Mouse (Mus musculus) brain, embryonic 14.5 days (tissue): ENCODE data around the gene Cacna1d.

Experiments used
- CTCF ChIP-seq: fragments of 200-500 bp; IDR thresholded peaks from 2 replicates; pipeline ENCODE4 v1.5.1; 2012; ENCODE audit warnings: inconsistent platforms, mild to moderate bottlenecking, moderate library complexity, borderline replicate concordance; ENCODE audit not compliant: insufficient read depth, insufficient read length; ENCODE audit errors: extremely low read depth
- POLR2A ChIP-seq: fragments of 200-500 bp; IDR thresholded peaks from 2 replicates; pipeline ENCODE4 v1.6.1; 2012; ENCODE audit warnings: mild to moderate bottlenecking, inconsistent platforms, borderline replicate concordance; ENCODE audit not compliant: poor library complexity, insufficient read depth, insufficient read length, severe bottlenecking; ENCODE audit errors: extremely low read depth

DNA sequence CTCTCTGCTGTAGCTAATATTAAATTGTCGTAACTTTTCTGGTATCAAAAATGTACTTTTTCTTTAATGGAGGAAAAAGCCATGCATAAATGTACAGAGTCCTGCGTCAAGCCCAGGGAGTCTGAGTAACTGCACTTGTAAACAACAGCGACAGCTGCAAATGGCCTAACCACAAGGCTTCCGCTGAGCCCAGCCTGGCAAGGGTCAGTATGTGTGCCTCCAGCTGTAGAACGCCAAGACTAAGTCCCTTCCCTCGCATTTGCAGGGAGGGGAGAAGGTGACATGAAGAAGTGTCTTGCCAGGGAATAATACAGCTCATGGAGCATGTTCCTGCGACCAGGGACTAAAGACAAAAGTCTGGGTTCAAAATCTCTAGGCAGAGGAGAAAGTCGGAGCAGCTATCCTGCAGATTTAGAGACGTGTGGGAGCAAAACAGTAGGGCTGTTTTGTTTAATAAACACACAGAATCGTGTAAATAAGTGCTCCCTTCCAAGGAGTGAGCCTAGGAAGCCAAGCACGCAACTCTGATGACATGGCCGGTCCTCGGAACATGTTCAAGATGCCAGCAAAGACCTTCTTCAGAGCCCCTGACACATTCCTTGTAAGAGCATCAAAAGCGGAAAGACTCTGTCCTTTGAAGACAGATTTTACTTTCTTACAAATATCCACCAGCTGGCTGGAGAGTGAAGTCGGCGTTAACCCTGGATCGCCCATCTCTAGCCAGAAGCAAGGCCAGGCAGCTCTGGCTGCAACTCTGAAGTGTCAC lies 160.7 kb downstream of the Cacna1d start:
- TF ChIP-seq POLR2A (no peak), CTCF (no peak)
